Mouse (Mus musculus): ENCODE results near the gene Slc9a7. TPM values are rescaled to one million over a fixed set of nuclear protein-coding genes. Genes with fewer than 3 reads are reported as not detected.

Slc9a7 gene
- polyA plus RNA-seq, 1 experiment = 0.52 TPM

GRCm38 (mm10) chrX:20290715-20291114 is 892 bp downstream of the Slc9a7 start:
- Histone ChIP-seq H3K4me1 (ENCODE audit: control insufficient read depth, insufficient read depth, low read length) (no peaks in the 10 kb centered on the region), H3K27ac (ENCODE audit: control insufficient read depth, insufficient read depth, low read depth, low read length) (no peak overlapping the region), H3K27me3 (ENCODE audit: control insufficient read depth, insufficient read depth, low read length) (no peaks in the 10 kb centered on the region), H3K4me3 (ENCODE audit: control insufficient read depth, low read depth, low read length) (peak overlapping the region; percentile 83), H3K36me3 (ENCODE audit: control insufficient read depth, insufficient read depth, low read length) (no peaks in the 10 kb centered on the region)
- TF ChIP-seq CTCF (IDR thresholded peaks at IDR 0.05; ENCODE audit: control insufficient read depth, insufficient read depth, insufficient replicate concordance, low read depth, low read length) (no peak), POLR2A (IDR thresholded peaks at IDR 0.05; ENCODE audit: control insufficient read depth, low read depth, low read length) (no peak)

- no peaks in the 10 kb centered on the region for H3K4me1 ChIP-seq (ENCODE audit: control insufficient read depth, insufficient read depth, low read length)
- H3K27me3 ChIP-seq (ENCODE audit: control insufficient read depth, insufficient read depth, low read length) = no peaks in the 10 kb centered on the region
- TF ChIP-seq CTCF (IDR thresholded peaks at IDR 0.05; ENCODE audit: control insufficient read depth, insufficient read depth, insufficient replicate concordance, low read depth, low read length) (no peak), POLR2A (IDR thresholded peaks at IDR 0.05; ENCODE audit: control insufficient read depth, low read depth, low read length) (no peak)
- no peaks in the 10 kb centered on the region for H3K36me3 ChIP-seq (ENCODE audit: control insufficient read depth, insufficient read depth, low read length)
- no peak overlapping the region for H3K4me3 ChIP-seq (ENCODE audit: control insufficient read depth, low read depth, low read length)
- H3K27ac ChIP-seq (ENCODE audit: control insufficient read depth, insufficient read depth, low read depth, low read length) = no peak overlapping the region
These were observed 2.9 kb downstream of the Slc9a7 start for GRCm38 (mm10) chrX:20288674-20289073.

- no peaks in the 10 kb centered on the region for H3K4me1 ChIP-seq (ENCODE audit: control insufficient read depth, insufficient read depth, low read length)
- TF ChIP-seq POLR2A (IDR thresholded peaks at IDR 0.05; ENCODE audit: control insufficient read depth, low read depth, low read length) = no peak
- TF ChIP-seq CTCF (IDR thresholded peaks at IDR 0.05; ENCODE audit: control insufficient read depth, insufficient read depth, insufficient replicate concordance, low read depth, low read length) = no peak
- no peak overlapping the region for H3K27ac ChIP-seq (ENCODE audit: control insufficient read depth, insufficient read depth, low read depth, low read length)
- H3K27me3 ChIP-seq (ENCODE audit: control insufficient read depth, insufficient read depth, low read length) = no peaks in the 10 kb centered on the region
- no peaks in the 10 kb centered on the region for H3K36me3 ChIP-seq (ENCODE audit: control insufficient read depth, insufficient read depth, low read length)
- H3K4me3 ChIP-seq (ENCODE audit: control insufficient read depth, low read depth, low read length) = no peak overlapping the region
These were observed 5.4 kb downstream of the Slc9a7 start for GRCm38 (mm10) chrX:20286254-20286653.

- Histone ChIP-seq H3K27me3 (ENCODE audit: control insufficient read depth, insufficient read depth, low read length) (no peaks in the 10 kb centered on the region), H3K4me3 (ENCODE audit: control insufficient read depth, low read depth, low read length) (no peak overlapping the region), H3K27ac (ENCODE audit: control insufficient read depth, insufficient read depth, low read depth, low read length) (no peak overlapping the region), H3K4me1 (ENCODE audit: control insufficient read depth, insufficient read depth, low read length) (no peaks in the 10 kb centered on the region), H3K36me3 (ENCODE audit: control insufficient read depth, insufficient read depth, low read length) (no peaks in the 10 kb centered on the region)
- TF ChIP-seq POLR2A (IDR thresholded peaks at IDR 0.05; ENCODE audit: control insufficient read depth, low read depth, low read length) (no peak), CTCF (IDR thresholded peaks at IDR 0.05; ENCODE audit: control insufficient read depth, insufficient read depth, insufficient replicate concordance, low read depth, low read length) (no peak)
These were observed 12.2 kb downstream of the Slc9a7 start for GRCm38 (mm10) chrX:20279424-20279823.

- TF ChIP-seq POLR2A (IDR thresholded peaks at IDR 0.05; ENCODE audit: control insufficient read depth, low read depth, low read length) = no peak
- no peak for TF ChIP-seq CTCF (IDR thresholded peaks at IDR 0.05; ENCODE audit: control insufficient read depth, insufficient read depth, insufficient replicate concordance, low read depth, low read length)
- Histone ChIP-seq H3K4me3 (ENCODE audit: control insufficient read depth, low read depth, low read length) (no peak overlapping the region), H3K27me3 (ENCODE audit: control insufficient read depth, insufficient read depth, low read length) (no peaks in the 10 kb centered on the region), H3K27ac (ENCODE audit: control insufficient read depth, insufficient read depth, low read depth, low read length) (no peak overlapping the region), H3K36me3 (ENCODE audit: control insufficient read depth, insufficient read depth, low read length) (no peaks in the 10 kb centered on the region), H3K4me1 (ENCODE audit: control insufficient read depth, insufficient read depth, low read length) (no peaks in the 10 kb centered on the region)
These were observed 17.8 kb downstream of the Slc9a7 start for GRCm38 (mm10) chrX:20273854-20274253.

GRCm38 (mm10) chrX:20271980-20272379 is 19.6 kb downstream of the Slc9a7 start:
- Histone ChIP-seq H3K27me3 (ENCODE audit: control insufficient read depth, insufficient read depth, low read length) (no peaks in the 10 kb centered on the region), H3K4me1 (ENCODE audit: control insufficient read depth, insufficient read depth, low read length) (no peaks in the 10 kb centered on the region)
- no peak for TF ChIP-seq CTCF (IDR thresholded peaks at IDR 0.05; ENCODE audit: control insufficient read depth, insufficient read depth, insufficient replicate concordance, low read depth, low read length)
- no peak for TF ChIP-seq POLR2A (IDR thresholded peaks at IDR 0.05; ENCODE audit: control insufficient read depth, low read depth, low read length)

GRCm38 (mm10) chrX:20269980-20270379 is 21.6 kb downstream of the Slc9a7 start:
- no peak overlapping the region for H3K4me3 ChIP-seq (ENCODE audit: control insufficient read depth, low read depth, low read length)
- TF ChIP-seq CTCF (IDR thresholded peaks at IDR 0.05; ENCODE audit: control insufficient read depth, insufficient read depth, insufficient replicate concordance, low read depth, low read length) = no peak
- no peak for TF ChIP-seq POLR2A (IDR thresholded peaks at IDR 0.05; ENCODE audit: control insufficient read depth, low read depth, low read length)
- no peaks in the 10 kb centered on the region for H3K4me1 ChIP-seq (ENCODE audit: control insufficient read depth, insufficient read depth, low read length)
- H3K36me3 ChIP-seq (ENCODE audit: control insufficient read depth, insufficient read depth, low read length) = no peaks in the 10 kb centered on the region
- no peak overlapping the region for H3K27ac ChIP-seq (ENCODE audit: control insufficient read depth, insufficient read depth, low read depth, low read length)
- no peaks in the 10 kb centered on the region for H3K27me3 ChIP-seq (ENCODE audit: control insufficient read depth, insufficient read depth, low read length)

More at GRCm38 (mm10) chrX:20271980-20272379, 19.6 kb downstream of the Slc9a7 start:
- H3K36me3 ChIP-seq (ENCODE audit: control insufficient read depth, insufficient read depth, low read length) = no peaks in the 10 kb centered on the region
- H3K4me3 ChIP-seq (ENCODE audit: control insufficient read depth, low read depth, low read length) = no peak overlapping the region
- H3K27ac ChIP-seq (ENCODE audit: control insufficient read depth, insufficient read depth, low read depth, low read length) = no peak overlapping the region

GRCm38 (mm10) chrX:20264370-20264769 is 27.2 kb downstream of the Slc9a7 start:
- TF ChIP-seq POLR2A (IDR thresholded peaks at IDR 0.05; ENCODE audit: control insufficient read depth, low read depth, low read length) (no peak), CTCF (IDR thresholded peaks at IDR 0.05; ENCODE audit: control insufficient read depth, insufficient read depth, insufficient replicate concordance, low read depth, low read length) (no peak)
- no peaks in the 10 kb centered on the region for H3K4me1 ChIP-seq (ENCODE audit: control insufficient read depth, insufficient read depth, low read length)
- no peak overlapping the region for H3K4me3 ChIP-seq (ENCODE audit: control insufficient read depth, low read depth, low read length)
- no peak overlapping the region for H3K27ac ChIP-seq (ENCODE audit: control insufficient read depth, insufficient read depth, low read depth, low read length)
- H3K36me3 ChIP-seq (ENCODE audit: control insufficient read depth, insufficient read depth, low read length) = no peaks in the 10 kb centered on the region
- no peaks in the 10 kb centered on the region for H3K27me3 ChIP-seq (ENCODE audit: control insufficient read depth, insufficient read depth, low read length)
